Mouse (Mus musculus): ENCODE results near the gene Tmem141.

Gene Tmem141

DNA sequence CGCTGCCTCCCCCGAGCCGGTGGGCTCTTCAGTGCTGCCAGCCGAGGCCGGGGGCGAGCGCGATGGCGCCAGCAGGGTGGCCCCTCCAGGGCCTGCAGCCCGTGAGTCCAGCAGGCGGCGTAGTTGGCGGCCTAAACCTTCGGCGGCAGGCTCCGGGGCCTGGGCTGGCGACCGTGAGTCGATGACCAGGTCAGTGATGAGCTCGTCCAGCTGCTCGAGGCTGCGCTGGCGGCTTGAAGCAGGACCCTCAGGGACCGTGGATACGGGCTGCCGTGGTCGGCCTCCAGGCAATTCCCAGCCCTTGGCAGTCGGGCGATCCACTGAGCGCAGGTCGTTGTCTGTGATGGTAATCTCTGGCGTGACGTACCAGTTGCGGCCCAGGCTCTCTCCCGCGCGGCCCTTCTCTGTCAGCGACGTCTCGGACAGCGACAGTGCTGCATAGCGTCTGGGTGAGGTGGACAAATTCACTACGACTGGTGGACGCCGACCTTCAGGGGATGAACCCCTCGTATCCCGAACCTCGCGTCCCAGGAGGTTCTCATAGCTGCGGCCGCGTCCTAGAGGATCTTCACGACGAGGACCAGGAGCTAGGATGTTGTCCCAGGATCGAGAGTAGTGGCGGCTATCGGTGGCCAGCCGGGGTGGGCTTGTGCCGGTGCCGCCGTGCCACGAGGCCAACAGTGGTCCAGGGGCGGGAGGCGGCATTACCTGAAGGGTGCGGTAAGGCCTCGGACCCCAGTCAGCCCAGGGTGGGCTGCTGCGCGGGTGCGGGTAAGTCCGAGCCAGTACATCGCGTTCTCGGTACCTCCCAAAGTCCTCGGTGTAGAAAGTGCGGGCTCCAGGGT lies 43.6 kb downstream of the Tmem141 start:
- no peak for DNase-seq

DNA sequence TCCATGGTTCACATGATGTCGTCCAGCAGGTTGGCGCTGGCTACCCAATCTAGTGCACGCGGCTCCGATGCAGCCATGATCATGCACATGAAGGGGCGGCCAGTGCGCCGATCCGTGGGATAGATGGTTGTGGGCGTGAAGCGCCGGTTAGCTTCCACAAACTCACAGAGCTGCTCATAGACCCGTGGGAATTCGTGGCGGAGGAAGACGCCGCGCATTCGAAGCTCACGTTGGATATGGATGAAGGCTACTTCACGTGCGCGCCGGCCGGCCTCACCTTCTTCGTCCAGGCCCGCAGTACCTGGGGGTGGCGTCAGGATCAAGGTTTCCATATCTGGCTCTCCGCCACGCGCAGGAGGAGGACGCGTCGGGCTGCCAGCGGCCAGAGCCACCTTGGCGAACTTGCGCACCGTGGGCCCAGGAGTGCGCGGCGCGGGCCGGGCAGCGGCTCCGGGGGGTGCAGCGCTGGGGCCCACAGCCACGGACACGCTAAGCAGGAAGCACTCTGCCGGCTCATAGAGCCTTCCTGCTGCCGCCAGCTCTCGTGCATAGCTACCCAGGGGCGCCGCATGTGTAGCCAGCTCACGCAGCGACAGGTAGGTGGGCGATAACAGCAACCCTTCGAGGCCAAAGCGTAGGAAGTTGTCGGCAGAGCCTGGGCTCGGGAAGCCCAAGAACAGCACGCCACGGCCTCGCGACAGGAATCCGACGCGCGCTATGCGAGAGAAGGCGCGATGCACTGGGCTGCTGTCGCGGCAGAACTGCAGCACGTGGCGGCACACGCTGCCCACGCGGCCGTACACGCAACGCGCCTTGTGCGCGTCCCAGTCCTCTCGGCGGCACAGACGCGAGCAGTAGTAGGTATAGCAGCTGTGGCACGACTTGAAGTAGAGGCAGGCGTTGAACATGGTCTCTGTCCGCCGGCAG lies 44.6 kb downstream of the Tmem141 start:
- no peak for DNase-seq

- DNase-seq, result no peak
Measured at GRCm38 (mm10) chr2:25576028-25576850, 45.6 kb downstream of the Tmem141 start.

DNA sequence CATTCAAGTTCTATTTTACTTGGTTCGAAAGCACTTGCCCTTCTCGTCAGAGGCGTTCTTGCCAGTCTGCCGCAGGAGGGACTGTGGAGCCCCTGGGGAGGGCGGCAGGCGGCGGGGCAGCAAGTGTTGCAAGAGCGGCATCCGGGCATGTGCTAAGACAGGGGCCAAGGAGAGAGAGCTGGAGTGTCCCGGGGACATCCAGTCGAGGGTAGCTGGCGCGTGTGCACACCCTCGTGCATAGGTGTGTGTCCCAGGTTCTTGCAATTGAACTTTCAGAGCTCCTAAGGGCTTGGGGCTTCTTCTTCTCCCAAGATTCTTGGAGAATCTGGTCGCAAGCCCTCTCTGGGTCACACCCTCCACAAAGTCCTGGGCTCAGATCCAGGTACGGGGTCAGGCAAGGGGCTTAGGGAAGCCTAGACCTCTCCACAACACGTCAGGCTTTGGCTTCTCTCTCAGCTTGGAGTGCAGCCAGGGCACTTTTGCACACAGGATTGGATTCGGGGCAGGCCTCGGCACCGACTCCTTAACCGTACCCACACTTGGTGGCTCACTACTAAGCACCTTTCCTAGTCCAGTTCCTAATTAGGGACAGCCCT lies 46.3 kb downstream of the Tmem141 start:
- peak; percentile 47 for DNase-seq

DNA sequence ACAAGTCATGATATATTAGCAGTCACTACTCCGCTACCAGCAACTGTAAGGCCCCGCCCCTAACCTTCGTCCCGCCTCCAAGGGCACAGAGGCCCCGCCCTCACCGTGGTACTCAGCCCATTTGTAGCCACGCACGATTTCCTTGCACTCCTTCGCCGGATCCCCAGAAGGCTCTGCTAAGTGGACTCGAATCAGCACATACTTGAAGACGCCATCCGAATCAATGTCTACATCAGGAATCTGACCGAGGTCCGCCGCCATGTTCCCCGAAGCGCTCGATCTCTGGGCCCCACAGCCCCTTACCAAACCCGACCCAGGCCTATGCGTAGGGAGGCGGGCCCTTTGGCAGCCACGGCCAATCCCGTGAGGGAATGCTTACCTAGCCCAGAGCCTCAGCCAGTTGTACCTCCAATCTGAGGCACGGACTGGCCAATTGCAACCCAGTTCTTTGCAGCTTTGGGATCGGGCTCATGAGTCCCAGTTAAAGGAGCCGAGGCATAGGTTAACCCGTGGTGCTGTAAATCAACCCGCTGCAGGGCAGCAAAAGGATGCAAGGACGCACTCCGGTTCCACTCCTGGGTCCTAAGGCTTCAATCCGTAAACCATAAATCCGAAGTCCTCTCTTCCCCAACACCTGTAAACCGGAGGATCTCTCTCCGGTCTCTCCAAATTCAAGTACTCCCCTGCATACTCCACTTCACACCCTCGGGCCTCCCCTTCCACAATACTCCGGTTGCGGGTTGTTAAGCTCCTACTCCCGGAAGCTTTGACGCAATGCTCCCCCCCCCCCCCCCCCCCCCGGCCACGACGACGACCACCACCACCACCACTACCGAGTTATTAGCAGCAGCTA lies 47.0 kb downstream of the Tmem141 start, which contains the start of the genes Mamdc4 and Phpt1:
TSS of gene Mamdc4 (minus strand) at position 267 of the 853 bp plus-strand sequence.
TSS of gene Phpt1 (minus strand) at position 646 of the 853 bp plus-strand sequence.
- DNase-seq, result peak; percentile 98

DNA sequence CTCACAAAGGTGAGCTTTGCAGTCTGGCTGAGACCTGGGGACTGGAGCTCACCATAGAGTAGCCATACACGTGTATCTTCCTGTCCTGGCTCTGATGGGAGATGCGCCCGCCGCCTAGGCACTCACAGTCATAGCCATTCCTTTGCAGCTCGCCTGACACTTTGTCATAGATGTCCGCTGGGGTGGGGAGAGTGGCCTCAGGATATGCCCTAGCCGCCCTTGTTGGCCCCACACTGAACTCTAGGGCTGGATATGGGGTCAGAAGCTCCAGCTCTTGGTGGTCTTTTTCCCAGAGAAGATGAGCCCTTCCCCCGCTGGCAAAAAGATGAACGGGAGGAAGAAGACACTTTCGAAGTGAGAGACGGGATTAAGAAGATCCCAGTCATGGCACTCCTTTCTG lies 47.7 kb downstream of the Tmem141 start:
- no peak for DNase-seq

GRCm38 (mm10) chr2:25573068-25573467 lies 48.7 kb downstream of the Tmem141 start:
- no peak for DNase-seq

- DNase-seq, result no peak
Measured at GRCm38 (mm10) chr2:25571221-25571620, 50.6 kb downstream of the Tmem141 start.

All from lung, postnatal 36 days (tissue).